Mouse (Mus musculus) embryonic facial prominence, embryonic 14.5 days (tissue): ENCODE measurements at regions not wholly inside any gene's neighbourhood (a gene's known extent, or its start where the extent isn't known, plus 50 kb on each side); places are given as distances from the start of the nearest gene placed in this dataset.

Source experiments
- ATAC-seq: fragments of 200-750 bp; cut with Nextera tagmentation; 2 replicates; pipeline ENCODE4 v1.8.0; 2017; ENCODE audit warnings: low read depth, moderate number of reproducible peaks, moderate TSS enrichment
- DNase-seq: peaks from one replicate; pipeline ENCODE4 v3.0.0-alpha.2; 2015; ENCODE audit warnings: low spot score
- H3K27ac ChIP-seq: fragments of 300-500 bp; sonication (generic); replicated peaks from 2 replicates; pipeline ENCODE4 v1.5.1; 2014; ENCODE audit warnings: low read depth, mild to moderate bottlenecking, low read length, moderate library complexity
- H3K27me3 ChIP-seq: fragments of 300-500 bp; sonication (generic); replicated peaks from 2 replicates; pipeline ENCODE4 v1.6.1; 2014; ENCODE audit warnings: low read length; ENCODE audit not compliant: control insufficient read depth, insufficient read depth
- H3K36me3 ChIP-seq: fragments of 300-500 bp; sonication (generic); 2 replicates; pipeline ENCODE4 v1.6.1; 2014; ENCODE audit warnings: low read length, mixed read lengths; ENCODE audit not compliant: control insufficient read depth, insufficient read depth
- H3K4me1 ChIP-seq: fragments of 300-500 bp; sonication (generic); 2 replicates; pipeline ENCODE4 v1.6.1; 2014; ENCODE audit warnings: antibody characterized with exemption, low read length; ENCODE audit not compliant: control insufficient read depth, insufficient read depth
- H3K4me2 ChIP-seq: fragments of 300-500 bp; sonication (generic); 2 replicates; pipeline ENCODE4 v1.6.1; 2014; ENCODE audit warnings: low read depth, mild to moderate bottlenecking, low read length, moderate library complexity, mixed read lengths
- H3K4me3 ChIP-seq: fragments of 300-500 bp; sonication (generic); 2 replicates; pipeline ENCODE4 v1.5.1; 2014; ENCODE audit warnings: low read depth, mild to moderate bottlenecking, low read length
- H3K9ac ChIP-seq: fragments of 300-500 bp; sonication (generic); 2 replicates; pipeline ENCODE4 v1.6.1; 2014; ENCODE audit warnings: low read depth, mild to moderate bottlenecking, low read length, moderate library complexity, mixed read lengths
- H3K9me3 ChIP-seq: fragments of 300-500 bp; sonication (generic); 2 replicates; pipeline ENCODE4 v1.6.1; 2016; ENCODE audit warnings: low read length; ENCODE audit not compliant: control insufficient read depth
- WGBS: fragments of 180-500 bp; shearing (Covaris S2); extraction: QIAGEN DNeasy Blood & Tissue Kit; methylation state at CpG from one replicate; pipeline ENCODE4 v1.1.7; 2014; 5-methylcytosine and 5-hydroxymethylcytosine counted together

DNA sequence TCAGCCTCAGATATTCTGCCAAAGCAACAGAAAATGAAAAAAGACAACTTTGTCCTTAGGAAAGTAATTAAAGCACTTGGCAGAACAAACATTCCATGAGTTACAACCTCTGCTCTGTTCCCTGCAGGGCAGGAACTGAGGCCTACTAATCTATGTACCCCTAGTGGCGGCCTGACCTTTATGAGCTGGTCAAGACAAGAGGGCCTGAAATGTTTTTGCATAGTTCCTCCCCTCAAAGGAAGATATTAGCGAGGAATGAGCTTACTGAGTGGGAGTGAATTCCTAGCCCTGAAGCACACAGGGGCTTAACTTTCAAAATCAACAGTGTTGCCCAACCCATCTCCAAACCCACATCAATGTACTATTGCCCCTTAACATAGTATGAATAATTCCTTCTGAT lies 76.6 kb upstream of the Itgb1 start:
- WGBS = 49% methylated on average over 2 of the region's 2 CpGs
- Histone ChIP-seq H3K4me1 (no peaks in the 10 kb centered on the region), H3K27ac (no peak overlapping the region), H3K9ac (no peak overlapping the region), H3K9me3 (no peaks in the 10 kb centered on the region), H3K4me2 (no peak overlapping the region), H3K27me3 (no peaks in the 10 kb centered on the region), H3K36me3 (no peaks in the 10 kb centered on the region), H3K4me3 (no peak overlapping the region)
- no peak for DNase-seq
- no peak for ATAC-seq

DNA sequence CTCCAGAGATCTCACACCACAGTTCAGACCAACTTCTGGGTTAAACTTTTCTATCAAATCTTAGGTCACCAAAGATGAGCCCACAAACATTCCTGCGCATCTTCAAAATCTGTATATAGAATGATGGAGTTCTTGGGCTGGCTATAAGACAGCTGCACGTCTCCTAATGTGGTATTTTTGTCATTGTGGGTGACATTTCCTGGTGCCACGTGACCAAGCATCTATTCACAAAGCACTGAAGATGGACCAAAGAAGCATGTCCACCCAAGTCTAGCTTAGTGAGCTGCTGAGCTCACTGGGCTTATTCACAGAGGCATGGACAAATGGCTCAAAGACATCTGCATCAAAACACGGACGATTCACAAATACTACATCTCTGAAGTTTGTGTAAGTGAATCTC lies 72.8 kb upstream of the Itgb1 start:
- Histone ChIP-seq H3K27ac (no peak overlapping the region), H3K4me1 (no peaks in the 10 kb centered on the region; the same call in 1 of the 2 replicates), H3K9me3 (no peaks in the 10 kb centered on the region), H3K4me2 (no peak overlapping the region), H3K36me3 (no peaks in the 10 kb centered on the region), H3K27me3 (no peaks in the 10 kb centered on the region), H3K4me3 (no peak overlapping the region), H3K9ac (no peak overlapping the region)
- ATAC-seq (no peak), DNase-seq (no peak)
- WGBS = 74% methylated on average over 5 of the region's 5 CpGs

GRCm38 (mm10) chr8:128617854-128618253 lies 67.6 kb upstream of the Itgb1 start:
- no peaks in the 10 kb centered on the region; the same call in 1 of the 2 replicates for H3K4me1 ChIP-seq
- DNase-seq (no peak), ATAC-seq (no peak)
- no peaks in the 10 kb centered on the region for H3K9me3 ChIP-seq
- H3K9ac ChIP-seq = no peak overlapping the region
- H3K4me2 ChIP-seq = no peak overlapping the region
- no peak overlapping the region for H3K27ac ChIP-seq
- no peaks in the 10 kb centered on the region for H3K27me3 ChIP-seq
- H3K4me3 ChIP-seq = no peak overlapping the region
- 50% methylated on average over 1 of the region's 1 CpGs for WGBS
- H3K36me3 ChIP-seq = no peaks in the 10 kb centered on the region

GRCm38 (mm10) chr8:128619086-128619485 lies 66.4 kb upstream of the Itgb1 start:
- ATAC-seq = peak; percentile 57; the same call in 1 of the 2 replicates
- DNase-seq = peak; percentile 42
- WGBS = 50% methylated on average over 1 of the region's 1 CpGs
- H3K4me1 ChIP-seq = no peaks in the 10 kb centered on the region; the same call in 1 of the 2 replicates
- H3K27ac ChIP-seq = no peak overlapping the region
- H3K4me3 ChIP-seq = no peak overlapping the region
- H3K9me3 ChIP-seq = no peaks in the 10 kb centered on the region
- H3K27me3 ChIP-seq = no peaks in the 10 kb centered on the region
- H3K36me3 ChIP-seq = no peaks in the 10 kb centered on the region
- no peak overlapping the region for H3K4me2 ChIP-seq
- H3K9ac ChIP-seq = no peak overlapping the region
